Mouse (Mus musculus) kidney, postnatal 14 days (tissue): ENCODE measurements around the gene Mup4.
A peak's percentile ranks its signal among the peaks of the same experiment; 100 is the strongest.
"Not testable (repeated sequence)": the region's sequence is repeated elsewhere in the genome, so short reads cannot be mapped to it uniquely, and the experiment has no call there.

Experiments
- DNase-seq: peaks from one replicate; pipeline ENCODE4 v3.0.0; 2022; ENCODE audit warnings: mixed read lengths

Gene Mup4

GRCm38 (mm10) chr4:59960610-59961009 is at the start of gene Mup4:
Gene Mup4 (minus strand): TSS chr4:59960710.
- no peak for DNase-seq

DNA sequence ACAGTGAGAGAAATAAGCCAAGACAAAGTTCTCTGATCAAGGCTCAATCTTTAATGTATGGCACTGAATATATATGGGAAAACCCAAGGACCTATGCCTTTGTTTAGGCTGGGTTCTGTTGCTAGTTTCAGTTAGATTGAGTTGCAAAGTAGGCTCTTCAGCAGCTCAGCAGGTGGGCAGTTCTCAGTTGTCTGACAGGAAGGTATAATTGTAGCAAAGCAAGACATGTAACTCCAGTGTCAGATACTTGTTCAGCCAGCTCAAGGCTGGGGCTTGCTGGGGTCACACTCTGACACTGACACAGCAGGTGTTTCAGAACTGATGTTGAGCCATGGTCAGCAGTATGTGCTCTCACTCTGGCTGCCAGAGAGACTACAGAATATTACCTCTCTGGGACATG is 37.4 kb upstream of the Mup4 start:
- not testable (repeated sequence) for DNase-seq

DNA sequence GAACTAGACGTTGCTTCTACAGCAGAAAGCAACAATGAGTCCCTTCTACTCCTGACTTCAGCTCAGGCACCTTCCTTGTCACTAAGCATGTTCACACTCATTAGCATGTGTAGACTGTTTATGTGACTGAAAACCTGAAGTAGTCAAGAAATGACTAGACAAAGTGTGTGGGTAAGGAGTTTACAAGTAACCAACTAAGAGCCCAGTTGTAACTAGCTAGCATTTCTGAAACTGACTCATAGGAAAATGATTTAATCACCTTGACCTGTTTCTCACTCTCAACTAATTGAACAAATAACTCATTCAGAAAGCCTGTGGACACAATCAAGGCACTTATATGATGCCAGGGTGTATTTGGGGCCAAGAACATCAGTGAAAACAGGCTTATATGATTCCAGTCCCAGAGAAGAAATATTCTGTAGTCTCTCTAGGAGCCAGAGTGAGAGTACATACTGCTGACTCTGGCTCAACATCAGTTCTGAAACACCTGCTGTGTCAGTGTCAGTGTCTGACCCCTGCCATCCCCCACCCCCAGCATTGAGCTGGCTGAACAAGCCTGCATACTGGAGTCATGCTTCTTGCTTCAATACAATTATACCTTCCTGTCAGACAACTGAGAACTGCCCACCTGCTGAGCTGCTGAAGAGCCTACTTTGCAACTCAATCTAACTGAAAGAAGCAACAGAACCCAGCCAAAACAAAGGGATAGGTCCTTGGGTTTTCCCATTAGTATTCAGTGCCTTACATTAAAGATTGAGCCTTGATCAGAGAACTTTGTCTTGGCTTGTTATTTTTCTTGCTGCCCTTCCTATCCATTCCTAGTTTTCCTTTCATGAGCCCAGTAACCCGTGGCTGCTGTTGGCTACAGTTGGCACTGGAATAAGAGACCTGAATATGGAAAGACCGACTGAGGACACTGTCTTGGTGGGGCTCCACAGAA is 3.2 kb upstream of the Mup4 start, which contains the start of gene Mup6:
Gene Mup6 (plus strand): TSS at position 890 of the 940 bp plus-strand sequence.
- no peak for DNase-seq

GRCm38 (mm10) chr4:59937543-59937942 is 23.0 kb downstream of the Mup4 start:
- no peak for DNase-seq

DNA sequence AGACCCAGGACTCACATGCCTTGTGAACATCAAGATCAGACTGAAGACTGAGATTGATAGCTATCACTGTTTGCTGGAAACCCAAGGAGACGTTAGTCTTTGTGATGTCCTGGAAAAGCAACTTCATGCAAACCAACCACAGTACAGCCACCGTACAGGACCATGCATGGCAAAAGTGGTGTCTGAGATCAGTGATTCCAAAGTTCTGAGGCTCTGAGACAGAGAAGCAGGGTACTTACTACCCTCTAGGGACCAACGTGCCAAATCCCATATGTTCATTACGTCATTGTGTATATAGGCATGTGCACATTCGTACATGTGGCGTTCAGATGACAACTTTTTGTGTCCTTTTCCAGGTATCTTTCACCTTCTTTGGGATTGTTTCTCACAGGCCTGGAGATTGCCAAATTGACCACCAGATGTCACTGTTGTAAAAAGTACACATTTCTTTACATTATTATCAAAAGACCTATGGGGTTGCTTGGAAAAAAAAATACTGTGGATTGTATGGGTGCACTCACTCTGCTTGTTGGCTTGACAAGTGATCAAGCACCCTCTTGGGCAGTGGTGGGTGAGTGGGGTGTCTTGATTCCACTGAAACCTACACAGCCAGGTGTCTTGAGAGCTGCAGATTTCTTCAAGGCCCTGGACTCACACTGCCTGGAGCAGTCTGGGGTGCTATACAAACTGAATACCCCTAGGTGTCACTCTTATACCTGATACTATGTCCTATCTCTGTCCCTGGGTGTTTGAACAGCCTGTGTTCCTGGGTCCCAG is 27.8 kb downstream of the Mup4 start:
- peak; percentile 26 for DNase-seq

GRCm38 (mm10) chr4:59928347-59928746 is 32.2 kb downstream of the Mup4 start:
- DNase-seq: peak; percentile 75

- no peak for DNase-seq
Measured at GRCm38 (mm10) chr4:59927666-59928065, 32.8 kb downstream of the Mup4 start.

GRCm38 (mm10) chr4:59925082-59925481 is 35.4 kb downstream of the Mup4 start:
- DNase-seq: no peak

- DNase-seq: no peak
Measured at GRCm38 (mm10) chr4:59917966-59918365, 42.5 kb downstream of the Mup4 start.

GRCm38 (mm10) chr4:59914608-59915403 is 45.7 kb downstream of the Mup4 start, which contains the start of gene Slc46a2:
Gene Slc46a2 (minus strand): TSS chr4:59915056.
- DNase-seq: peak; percentile 72

DNA sequence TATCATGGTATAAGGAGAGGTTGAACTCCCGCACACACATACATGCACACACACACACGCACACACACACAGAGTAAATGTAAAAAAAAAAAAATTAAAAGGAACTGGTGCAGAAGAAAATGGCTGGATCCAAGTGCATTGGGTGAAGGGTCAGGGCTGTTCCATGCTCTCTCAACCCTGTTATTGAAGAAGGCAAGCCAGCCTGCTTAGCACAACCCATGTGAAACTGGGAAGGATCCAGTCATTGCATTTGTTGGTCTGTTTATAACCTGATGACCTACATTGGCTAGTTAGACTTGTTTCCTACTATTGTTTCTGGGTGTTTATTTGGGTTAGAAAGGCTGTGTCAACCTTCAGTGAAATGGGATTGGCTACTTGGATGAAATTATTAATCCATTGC is 51.7 kb downstream of the Mup4 start:
- DNase-seq: peak; percentile 15

GRCm38 (mm10) chr4:59907657-59908230 is 52.8 kb downstream of the Mup4 start:
- peak; percentile 36 for DNase-seq

DNA sequence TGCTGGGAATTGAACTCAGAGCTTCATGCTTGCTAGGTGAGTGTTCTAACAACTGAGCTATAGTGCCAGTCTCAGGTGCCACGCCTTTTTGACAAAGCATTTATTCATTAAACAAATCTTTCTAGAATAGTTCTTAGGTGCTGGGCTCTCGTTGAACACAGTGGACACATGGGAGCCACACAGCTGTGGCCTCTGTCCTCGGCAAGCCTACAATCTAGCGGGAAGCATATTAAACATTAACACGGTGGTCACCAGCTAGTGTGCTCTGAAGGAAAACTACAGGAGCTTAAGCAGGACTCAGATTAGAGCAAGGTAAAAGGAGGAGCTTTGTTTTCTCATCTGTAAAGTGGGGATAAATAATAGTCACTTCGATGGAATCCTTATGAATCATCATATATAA is 53.4 kb downstream of the Mup4 start:
- DNase-seq: no peak
